Mouse (Mus musculus): ENCODE measurements around the gene Man2a1. TPM values are rescaled to one million over a fixed set of nuclear protein-coding genes. Genes with fewer than 3 reads are reported as not detected.

The Man2a1 gene
- total RNA-seq, 2 experiments from 2014 or later: 38.3 to 39.2 TPM

- ATAC-seq (ENCODE audit: poor library complexity, severe bottlenecking): peak; percentile 67
Observed at GRCm38 (mm10) chr17:64622352-64622886, 21.9 kb downstream of the Man2a1 start.

- ATAC-seq (ENCODE audit: poor library complexity, severe bottlenecking): no peak
Observed at GRCm38 (mm10) chr17:64624439-64624838, 23.9 kb downstream of the Man2a1 start.

GRCm38 (mm10) chr17:64628796-64629195 lies 28.3 kb downstream of the Man2a1 start:
- 0 out of 2 replicates have a peak, but pooled peaks have one; percentile 33 for ATAC-seq (ENCODE audit: poor library complexity, severe bottlenecking)

GRCm38 (mm10) chr17:64629486-64629885 lies 28.9 kb downstream of the Man2a1 start:
- ATAC-seq (ENCODE audit: poor library complexity, severe bottlenecking): no peak

DNA sequence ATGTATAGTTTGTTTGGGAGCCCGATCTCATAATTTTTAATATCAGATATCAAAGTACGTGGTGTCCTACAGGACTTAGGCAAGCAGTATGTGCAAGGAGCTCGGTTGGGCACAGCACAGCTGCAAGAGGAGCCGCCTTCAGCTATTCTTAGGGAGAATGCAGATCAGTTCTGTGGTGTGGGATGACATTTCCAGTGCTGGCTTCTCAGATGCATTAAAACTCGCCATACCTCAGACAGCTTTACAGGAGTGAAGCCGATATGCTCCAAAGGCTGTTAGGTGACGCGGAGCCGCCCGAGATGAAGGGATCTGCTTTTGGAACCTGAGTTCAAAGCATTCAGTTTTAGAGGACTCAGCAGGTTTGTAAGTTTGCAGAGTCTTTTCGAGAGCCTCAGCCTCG lies 30.0 kb downstream of the Man2a1 start:
- ATAC-seq (ENCODE audit: poor library complexity, severe bottlenecking): no peak

DNA sequence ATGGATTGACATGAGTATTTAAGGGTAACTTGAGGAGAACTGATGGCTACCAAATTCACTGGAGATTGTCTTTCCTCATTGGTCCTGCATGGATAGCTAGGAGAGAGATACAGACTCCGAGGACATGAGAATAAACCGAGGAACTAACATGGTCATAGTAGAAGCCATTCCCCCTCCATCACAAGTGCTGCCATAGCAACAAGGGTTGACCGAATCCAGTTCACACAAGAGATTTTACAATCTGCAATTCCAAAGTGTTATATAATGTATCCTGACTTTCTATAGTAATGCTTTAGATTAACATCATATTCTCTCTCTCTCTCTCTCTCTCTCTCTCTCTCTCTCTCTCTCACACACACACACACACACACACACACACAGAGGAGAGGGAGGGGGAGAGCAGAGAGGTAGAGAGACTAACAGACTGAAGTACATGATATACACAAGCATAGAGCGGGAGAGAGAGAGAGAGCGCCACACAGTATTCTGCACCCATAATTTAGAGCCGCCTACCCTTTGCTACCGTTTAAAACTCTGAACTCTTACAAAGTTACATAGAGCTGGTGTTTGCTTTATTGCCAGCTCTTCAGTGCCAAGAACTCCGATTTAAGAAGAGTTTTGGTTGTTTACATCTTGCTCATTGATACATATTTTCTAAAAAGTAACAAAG lies 37.5 kb downstream of the Man2a1 start:
- ATAC-seq (ENCODE audit: poor library complexity, severe bottlenecking): no peak

- ATAC-seq (ENCODE audit: poor library complexity, severe bottlenecking): no peak
Observed at GRCm38 (mm10) chr17:64641376-64641775, 40.8 kb downstream of the Man2a1 start.

GRCm38 (mm10) chr17:64643644-64644043 lies 43.1 kb downstream of the Man2a1 start:
- no peak for ATAC-seq (ENCODE audit: poor library complexity, severe bottlenecking)

GRCm38 (mm10) chr17:64644888-64645605 lies 44.5 kb downstream of the Man2a1 start:
- ATAC-seq (ENCODE audit: poor library complexity, severe bottlenecking): no peak

DNA sequence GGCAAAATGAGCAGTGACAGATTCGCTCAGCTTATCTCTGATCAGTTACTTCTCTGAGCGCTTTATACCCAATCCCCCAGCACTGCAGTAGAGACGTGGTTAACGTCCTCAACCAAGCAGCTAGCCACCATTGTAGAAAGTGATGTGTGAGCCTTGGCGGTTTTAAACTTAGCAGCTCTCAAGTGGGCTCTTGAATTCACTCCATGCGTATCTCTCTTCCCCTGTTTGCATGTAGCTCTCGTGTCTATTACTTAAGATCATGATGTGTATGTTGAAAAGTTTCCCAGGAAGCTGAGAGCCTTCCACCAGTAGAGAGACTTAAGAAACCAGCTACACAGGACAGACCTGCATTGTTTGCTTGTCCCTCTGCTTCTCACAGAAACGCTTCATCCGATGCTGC lies 46.9 kb downstream of the Man2a1 start:
- no peak for ATAC-seq (ENCODE audit: poor library complexity, severe bottlenecking)

- no peak for ATAC-seq (ENCODE audit: poor library complexity, severe bottlenecking)
Observed at GRCm38 (mm10) chr17:64650702-64651101, 50.2 kb downstream of the Man2a1 start.

DNA sequence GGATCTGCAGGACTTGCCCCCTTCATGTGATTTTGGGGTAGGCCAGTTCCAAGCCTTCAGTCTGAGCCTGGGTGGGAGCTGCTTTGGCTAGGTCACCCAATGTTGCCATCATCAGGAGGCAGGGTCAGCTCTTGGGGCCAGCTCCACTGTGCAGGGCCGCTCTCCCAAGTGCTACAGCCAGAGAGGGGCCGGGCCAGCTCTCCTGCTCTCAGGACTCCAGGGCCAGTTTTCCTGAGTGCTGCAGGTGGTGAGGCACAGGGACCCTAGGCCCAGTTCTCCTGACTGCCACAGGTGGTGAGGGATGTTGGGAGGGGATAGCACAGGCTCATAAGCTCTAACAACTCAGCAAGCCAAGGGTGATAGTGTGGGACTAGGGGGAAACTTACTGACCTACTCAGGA lies 53.1 kb downstream of the Man2a1 start:
- ATAC-seq (ENCODE audit: poor library complexity, severe bottlenecking): no peak

- peak; percentile 39 for ATAC-seq (ENCODE audit: poor library complexity, severe bottlenecking)
Observed at GRCm38 (mm10) chr17:64659682-64660081, 59.1 kb downstream of the Man2a1 start.

DNA sequence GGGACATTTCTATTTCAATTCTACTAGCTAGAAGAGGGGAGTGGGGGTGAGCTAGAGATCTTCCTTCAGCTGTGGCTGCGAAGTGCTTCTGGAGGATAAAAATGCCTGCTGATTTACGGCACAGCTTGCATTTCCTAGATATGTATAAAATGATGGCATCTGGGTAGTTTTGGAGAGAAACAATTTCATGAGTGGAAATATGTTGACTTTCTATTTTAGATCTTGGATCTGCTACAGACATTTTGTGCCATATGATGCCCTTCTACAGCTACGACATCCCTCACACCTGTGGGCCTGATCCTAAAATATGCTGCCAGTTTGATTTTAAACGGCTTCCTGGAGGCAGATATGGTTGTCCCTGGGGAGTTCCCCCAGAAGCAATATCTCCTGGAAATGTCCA lies 66.0 kb downstream of the Man2a1 start:
- no peak for ATAC-seq (ENCODE audit: poor library complexity, severe bottlenecking)

- ATAC-seq (ENCODE audit: poor library complexity, severe bottlenecking): peak; percentile 76
Observed at GRCm38 (mm10) chr17:64668504-64668903, 68.0 kb downstream of the Man2a1 start.

DNA sequence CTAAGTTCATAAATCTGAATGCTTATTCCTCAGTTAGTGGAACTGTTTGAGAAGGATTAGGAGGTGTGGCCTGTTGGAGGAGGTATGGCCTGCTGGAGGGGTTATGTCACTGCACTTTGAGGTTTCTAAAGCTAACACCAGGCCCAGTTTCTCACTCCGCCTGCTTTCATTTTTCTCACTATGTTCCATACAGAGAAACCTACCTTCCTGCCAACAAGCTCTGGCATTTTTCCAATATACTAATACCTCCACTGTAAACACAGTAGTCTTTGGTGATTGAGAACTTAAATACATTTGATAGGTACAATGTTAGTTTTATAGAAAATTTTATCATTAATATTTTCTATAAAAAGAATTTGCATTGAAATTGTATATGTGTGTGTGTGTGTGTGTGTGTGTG lies 73.9 kb downstream of the Man2a1 start:
- ATAC-seq (ENCODE audit: poor library complexity, severe bottlenecking): no peak

DNA sequence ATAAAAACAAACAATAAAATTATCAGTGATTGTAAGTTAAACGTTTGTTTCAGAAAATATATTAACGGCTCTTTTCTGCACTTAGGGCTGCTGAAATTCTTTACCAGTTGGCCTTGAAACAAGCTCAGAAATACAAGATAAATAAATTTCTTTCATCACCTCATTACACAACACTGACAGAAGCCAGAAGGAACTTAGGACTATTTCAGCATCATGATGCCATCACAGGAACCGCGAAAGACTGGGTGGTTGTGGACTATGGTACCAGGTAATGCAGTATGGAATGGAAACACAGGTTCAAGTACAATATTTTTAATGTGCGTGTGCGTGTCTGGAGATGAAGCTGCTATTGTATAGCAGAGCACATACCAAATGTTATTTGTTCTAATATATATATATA lies 74.4 kb downstream of the Man2a1 start:
- peak; percentile 81 for ATAC-seq (ENCODE audit: poor library complexity, severe bottlenecking)

DNA sequence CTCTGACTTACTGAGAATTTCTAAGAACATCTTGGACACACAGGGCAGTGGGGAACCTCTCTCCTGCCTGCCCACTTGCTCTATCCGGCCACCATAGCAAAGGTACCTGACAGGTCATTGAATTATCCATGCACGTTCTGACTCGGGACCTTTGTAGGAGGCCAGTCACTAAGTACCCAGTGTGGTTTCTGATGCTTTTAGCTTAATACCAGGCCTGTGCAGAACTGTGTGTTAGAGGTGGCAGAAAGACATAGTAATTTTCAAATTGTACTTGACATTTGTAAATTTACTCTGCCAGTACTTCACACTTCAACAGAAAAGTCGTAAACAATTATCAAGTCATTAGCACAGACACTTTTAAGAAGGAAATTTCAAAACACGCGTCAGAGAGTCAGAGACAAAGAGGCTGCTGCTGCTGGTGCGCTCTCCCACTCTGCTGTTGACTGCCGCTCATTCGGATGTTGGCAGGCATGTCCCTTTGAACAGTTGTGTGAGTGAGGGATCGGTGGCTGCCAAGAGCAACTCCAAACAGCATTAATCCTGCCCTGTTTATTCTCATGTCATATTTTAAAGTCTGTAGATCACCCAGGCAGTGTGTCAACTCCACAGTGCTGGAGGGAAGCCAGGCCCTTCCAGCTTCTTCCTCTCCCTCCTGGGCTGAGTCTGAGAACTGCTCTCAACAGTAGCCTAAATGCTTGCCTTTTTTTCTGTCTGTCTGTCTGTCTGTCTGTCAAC lies 76.4 kb downstream of the Man2a1 start:
- no peak for ATAC-seq (ENCODE audit: poor library complexity, severe bottlenecking)

DNA sequence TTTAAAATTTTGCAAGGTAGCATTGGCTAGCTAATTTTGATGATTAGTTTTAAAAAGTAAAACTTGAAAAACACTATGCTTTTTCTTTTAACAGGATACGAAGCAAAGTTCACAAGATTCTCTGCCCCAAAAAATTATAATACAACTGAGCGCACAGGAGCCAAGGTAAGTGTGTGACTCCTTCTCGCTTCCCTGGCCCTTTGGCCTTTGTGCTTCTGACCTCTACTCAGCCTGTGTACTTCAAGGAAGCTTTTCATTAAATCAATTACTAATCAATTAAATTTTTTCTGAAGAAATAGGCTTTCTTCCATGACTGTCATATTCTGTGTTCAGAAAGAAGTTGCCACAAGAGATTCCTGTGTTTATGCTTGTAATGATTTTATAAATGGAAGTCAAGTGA lies 80.9 kb downstream of the Man2a1 start:
- no peak for ATAC-seq (ENCODE audit: poor library complexity, severe bottlenecking)

DNA sequence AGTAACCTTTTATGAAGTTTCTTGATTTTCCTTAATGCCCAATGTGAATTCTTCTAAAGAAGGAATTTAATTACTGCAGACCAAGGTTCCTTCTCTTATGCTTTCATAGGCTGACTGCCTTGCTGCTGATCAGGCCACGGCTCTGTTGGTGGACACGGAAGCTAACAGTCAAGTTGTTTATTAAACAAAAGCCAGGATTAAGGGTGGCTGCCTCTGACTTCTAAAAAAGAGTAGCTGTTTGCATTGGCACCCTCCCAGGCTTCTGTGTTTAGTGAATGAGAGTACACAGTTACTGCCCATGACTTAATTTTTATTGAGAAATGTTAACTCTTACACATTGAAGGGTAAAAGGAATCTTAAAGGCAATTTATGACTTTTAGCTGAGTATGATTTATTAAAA lies 81.4 kb downstream of the Man2a1 start:
- no peak for ATAC-seq (ENCODE audit: poor library complexity, severe bottlenecking)

GRCm38 (mm10) chr17:64684088-64684487 lies 83.6 kb downstream of the Man2a1 start:
- no peak for ATAC-seq (ENCODE audit: poor library complexity, severe bottlenecking)

All from megakaryocyte, adult 5-6 weeks (primary cell).